Mouse (Mus musculus): ENCODE results near the gene Eml1. TPM values are rescaled to one million over a fixed set of nuclear protein-coding genes. Genes with fewer than 3 reads are reported as not detected.

Gene Eml1
- 60.9 and 77.5 TPM in 2 replicates for polyA plus RNA-seq (2015; fragmentation: Nextera tagmentation; extraction: Ambion mirVana)

DNA sequence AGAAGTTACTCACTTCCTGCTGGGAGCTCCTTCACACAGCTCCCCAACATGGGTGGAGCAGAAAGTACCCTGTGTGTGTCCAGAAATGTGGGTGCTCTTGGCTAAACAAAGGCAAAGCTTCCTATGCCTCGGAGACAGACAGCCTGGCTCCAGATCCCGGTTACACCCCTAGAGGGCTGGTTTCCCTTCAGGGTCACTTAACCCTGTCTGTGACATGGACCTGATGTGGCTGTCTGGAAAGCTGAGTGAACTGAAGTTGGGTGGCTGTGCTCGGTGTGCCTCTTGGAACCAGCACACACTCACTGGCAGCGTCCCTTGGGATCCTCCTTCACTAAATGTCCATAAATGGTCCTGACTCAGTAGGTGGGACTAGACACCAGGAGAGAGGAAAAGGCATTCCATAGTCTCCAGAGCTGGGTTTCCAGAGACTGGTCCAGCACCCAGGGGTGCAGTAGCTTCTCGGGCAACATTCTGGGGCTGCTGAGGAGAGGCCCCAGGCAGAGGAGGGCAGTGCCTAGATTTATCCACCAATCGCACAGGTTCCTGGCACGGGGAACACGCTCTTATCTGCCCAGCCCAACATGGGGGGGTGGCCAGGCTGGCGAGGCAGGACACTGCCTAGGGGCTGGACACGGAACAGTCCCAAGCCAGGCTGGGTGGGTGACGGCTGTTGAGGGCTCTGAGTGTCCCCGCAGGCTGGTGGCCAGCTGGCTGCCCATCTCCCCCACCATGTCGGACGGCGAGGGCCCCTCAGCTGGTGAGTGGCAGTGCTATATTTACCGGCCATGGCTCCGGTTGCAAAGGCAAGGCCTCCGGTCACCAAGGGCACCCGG is at the start of gene Eml1:
TSS of gene Eml1 (plus strand) at position 362 of the 833 bp plus-strand sequence.
- Histone ChIP-seq H3K4me2 (peak within 1 kb of the TSS; percentile 41), H3K4me3 (replicated peaks) (no peak within 1 kb of the TSS), H3K36me3 (no peaks in the 10 kb centered on the region), H3K4me1 (peaks cover 65% of the 10 kb centered on the region), H3K27me3 (no peaks in the 10 kb centered on the region), H3K27ac (peak within 1 kb of the TSS; percentile 61), H3K9me3 (replicated peaks) (no peaks in the 10 kb centered on the region), H3K9ac (peak within 1 kb of the TSS; percentile 7; the same call in 1 of the 2 replicates)
- WGBS: 39% methylated on average over 19 of the region's 19 CpGs
- ATAC-seq (replicated peaks; ENCODE audit: low FRiP score): peak; percentile 41; the same call in 1 of the 2 replicates

DNA sequence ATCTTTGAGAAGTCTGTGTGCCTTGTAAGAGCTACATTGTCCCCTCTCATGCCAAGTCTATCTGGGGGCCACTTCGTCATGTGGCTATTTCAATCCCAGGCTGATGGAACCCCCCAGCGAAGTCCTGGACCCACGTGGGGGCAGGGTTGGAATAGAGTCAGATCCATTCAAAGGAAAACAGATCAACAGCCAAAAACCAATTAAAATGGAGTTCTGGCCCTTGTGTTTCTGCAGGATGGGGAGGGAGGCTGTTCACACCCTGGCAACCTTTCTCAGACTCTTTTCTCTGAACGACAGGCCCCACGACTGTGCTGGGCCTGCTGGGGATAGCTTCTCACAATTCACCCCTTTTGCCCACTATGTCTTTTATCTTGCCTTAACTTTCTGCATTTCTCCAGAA is 44.4 kb upstream of the Eml1 start:
- no peak overlapping the region for H3K9ac ChIP-seq
- no peaks in the 10 kb centered on the region for H3K9me3 ChIP-seq (replicated peaks)
- no peak for ATAC-seq (replicated peaks; ENCODE audit: low FRiP score)
- H3K27ac ChIP-seq: no peak overlapping the region
- no peaks in the 10 kb centered on the region for H3K36me3 ChIP-seq
- H3K27me3 ChIP-seq: peaks cover 67% of the 10 kb centered on the region
- H3K4me1 ChIP-seq: peaks cover 14% of the 10 kb centered on the region
- 53% methylated on average over 5 of the region's 5 CpGs for WGBS
- H3K4me3 ChIP-seq (replicated peaks): no peak overlapping the region
- no peak overlapping the region for H3K4me2 ChIP-seq

DNA sequence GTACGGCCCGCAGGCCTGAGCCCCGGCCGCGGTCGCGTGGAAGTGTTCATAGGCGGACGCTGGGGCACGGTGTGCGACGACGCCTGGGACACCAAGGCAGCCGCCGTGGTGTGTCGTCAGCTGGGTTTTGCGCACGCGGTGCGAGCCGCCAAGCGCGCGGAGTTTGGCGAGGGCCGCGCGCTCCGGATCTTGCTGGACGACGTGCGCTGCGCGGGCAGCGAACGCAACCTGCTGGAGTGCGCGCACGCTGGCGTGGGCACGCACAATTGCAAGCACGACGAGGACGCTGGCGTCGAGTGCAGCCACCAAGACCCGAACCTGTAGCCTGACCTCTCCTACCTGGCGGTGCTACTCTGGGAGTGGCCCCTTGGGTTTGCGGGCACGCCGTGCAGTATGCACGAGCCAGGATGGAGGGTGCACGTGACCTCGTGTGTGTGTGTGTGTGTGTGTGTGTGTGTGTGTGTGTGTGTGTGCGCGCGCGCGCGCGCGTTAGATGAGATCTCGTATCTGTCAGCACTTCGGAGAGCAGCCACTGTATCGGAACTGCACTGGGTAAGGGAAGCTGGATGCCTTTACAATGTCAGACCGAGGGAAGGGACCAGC is 42.8 kb upstream of the Eml1 start:
- H3K9me3 ChIP-seq (replicated peaks): no peaks in the 10 kb centered on the region
- peak overlapping the region; percentile 15; the same call in 1 of the 2 replicates for H3K9ac ChIP-seq
- WGBS: under 1% methylated on average over 66 of the region's 66 CpGs
- H3K36me3 ChIP-seq: no peaks in the 10 kb centered on the region
- H3K4me2 ChIP-seq: peak overlapping the region; percentile 84
- H3K27ac ChIP-seq: no peak overlapping the region
- H3K27me3 ChIP-seq: peaks cover 66% of the 10 kb centered on the region
- peaks cover 17% of the 10 kb centered on the region for H3K4me1 ChIP-seq
- 0 out of 2 replicates have a peak, but pooled peaks have one; percentile 13 for ATAC-seq (replicated peaks; ENCODE audit: low FRiP score)
- peak overlapping the region; percentile 46 for H3K4me3 ChIP-seq (replicated peaks)

DNA sequence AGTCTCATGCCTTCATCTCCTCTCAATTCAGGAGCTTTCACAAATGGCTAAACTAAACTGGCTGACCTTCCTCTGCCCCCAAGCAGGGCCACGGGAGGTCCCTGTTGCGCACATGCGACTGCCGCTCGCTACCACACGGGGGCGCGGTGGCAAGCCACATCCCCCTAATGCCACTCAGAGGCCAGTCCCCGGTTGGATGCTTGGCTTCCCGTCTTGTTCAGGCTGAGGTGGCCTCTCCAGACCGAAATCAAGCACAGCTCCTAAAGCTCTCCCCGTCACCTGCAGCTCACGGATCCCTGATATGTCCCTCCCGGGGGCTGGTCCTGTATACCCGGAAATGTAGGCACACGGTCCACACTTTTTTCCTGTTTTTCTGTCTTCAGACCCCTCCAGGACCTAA is 37.7 kb upstream of the Eml1 start:
- Histone ChIP-seq H3K4me3 (replicated peaks) (peak overlapping the region; percentile 75), H3K36me3 (no peaks in the 10 kb centered on the region), H3K9me3 (replicated peaks) (no peaks in the 10 kb centered on the region), H3K4me2 (peak overlapping the region; percentile 100), H3K9ac (peak overlapping the region; percentile 47), H3K27ac (peak overlapping the region; percentile 77; the same call in 1 of the 2 replicates), H3K4me1 (peaks cover 23% of the 10 kb centered on the region), H3K27me3 (peaks cover 72% of the 10 kb centered on the region)
- WGBS: under 1% methylated on average over 16 of the region's 16 CpGs
- ATAC-seq (replicated peaks; ENCODE audit: low FRiP score): peak; percentile 40

DNA sequence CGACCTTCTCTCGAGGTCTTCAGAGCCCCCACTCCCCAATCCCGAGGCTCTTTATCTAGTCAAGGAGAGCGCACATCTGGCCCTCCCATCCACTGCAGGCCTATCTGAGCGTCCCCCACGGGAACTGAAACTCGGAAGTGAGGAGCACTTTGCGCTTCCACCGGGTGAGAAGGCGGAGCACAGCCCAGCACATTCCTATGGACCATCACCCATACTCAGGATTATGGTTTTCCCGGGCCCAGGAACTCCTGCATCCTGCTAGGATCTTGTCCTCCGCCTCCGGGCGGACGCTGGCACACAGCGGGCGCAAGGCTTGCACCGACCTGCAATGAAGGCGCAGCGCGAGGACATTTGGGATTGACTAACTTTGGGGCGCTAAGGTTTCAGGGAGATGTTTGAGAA is 37.3 kb upstream of the Eml1 start:
- 1% methylated on average over 22 of the region's 22 CpGs for WGBS
- Histone ChIP-seq H3K27ac (peak overlapping the region; percentile 77), H3K4me3 (replicated peaks) (peak overlapping the region; percentile 75), H3K36me3 (no peaks in the 10 kb centered on the region), H3K9ac (peak overlapping the region; percentile 47), H3K9me3 (replicated peaks) (no peaks in the 10 kb centered on the region), H3K4me2 (peak overlapping the region; percentile 100), H3K4me1 (peaks cover 22% of the 10 kb centered on the region), H3K27me3 (peaks cover 71% of the 10 kb centered on the region)
- peak; percentile 52 for ATAC-seq (replicated peaks; ENCODE audit: low FRiP score)

DNA sequence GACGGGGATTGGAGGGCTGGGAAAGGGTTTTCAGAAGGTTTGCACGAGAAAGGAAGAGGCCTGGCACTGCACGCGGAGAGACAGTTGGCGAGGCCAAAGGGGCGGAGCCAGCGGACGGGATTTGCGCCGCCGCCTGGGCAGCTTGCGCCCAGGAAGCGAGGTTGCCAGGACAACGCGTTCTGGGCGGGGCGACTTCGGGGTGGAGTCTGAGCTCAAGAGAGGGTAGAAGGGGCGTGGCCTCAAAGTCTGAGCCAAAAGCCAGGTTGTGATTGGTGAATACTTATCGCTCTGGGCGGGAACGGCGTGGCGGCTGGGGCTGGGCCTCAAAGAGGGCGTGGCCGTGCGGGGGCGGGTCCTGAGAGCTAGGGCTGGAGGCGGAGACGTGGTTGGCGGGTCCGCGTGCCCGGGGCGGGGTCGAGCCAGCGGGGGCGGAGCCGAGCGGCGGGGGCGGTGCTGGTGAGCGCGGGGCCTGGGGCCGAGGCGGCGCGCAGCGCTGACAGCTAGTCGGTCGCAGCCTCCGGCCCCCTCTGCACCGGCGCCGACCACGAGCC is 36.8 kb upstream of the Eml1 start, which contains the start of gene Cyp46a1:
TSS of gene Cyp46a1 (plus strand) at position 487 of the 551 bp plus-strand sequence.
- Histone ChIP-seq H3K27ac (peak within 1 kb of the TSS; percentile 77), H3K4me1 (peaks cover 26% of the 10 kb centered on the region), H3K4me3 (replicated peaks) (peak within 1 kb of the TSS; percentile 75), H3K9me3 (replicated peaks) (no peaks in the 10 kb centered on the region), H3K36me3 (no peaks in the 10 kb centered on the region), H3K27me3 (peaks cover 66% of the 10 kb centered on the region), H3K9ac (peak within 1 kb of the TSS; percentile 68), H3K4me2 (peak within 1 kb of the TSS; percentile 100)
- WGBS: 1% methylated on average over 38 of the region's 56 CpGs
- ATAC-seq (replicated peaks; ENCODE audit: low FRiP score): peak; percentile 92

DNA sequence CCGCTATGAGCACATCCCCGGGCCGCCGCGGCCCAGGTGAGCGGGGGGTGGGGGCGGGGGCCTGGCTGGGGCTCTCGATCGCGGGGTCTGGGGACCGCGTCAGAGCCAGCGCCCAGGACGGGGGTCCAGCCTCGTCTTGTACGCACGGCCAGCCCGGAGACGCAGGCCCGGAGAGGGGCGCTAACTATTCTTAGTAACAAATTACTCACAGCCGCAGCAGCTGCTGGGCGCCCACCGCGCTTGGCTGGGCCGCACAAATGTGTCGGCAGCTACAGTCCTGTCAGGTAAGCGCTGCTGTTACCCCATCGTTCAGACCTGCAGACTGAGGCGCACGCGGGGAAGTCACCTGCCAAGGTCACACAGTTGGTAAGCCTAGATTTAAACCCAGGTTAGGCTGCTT is 36.2 kb upstream of the Eml1 start:
- 2% methylated on average over 31 of the region's 32 CpGs for WGBS

DNA sequence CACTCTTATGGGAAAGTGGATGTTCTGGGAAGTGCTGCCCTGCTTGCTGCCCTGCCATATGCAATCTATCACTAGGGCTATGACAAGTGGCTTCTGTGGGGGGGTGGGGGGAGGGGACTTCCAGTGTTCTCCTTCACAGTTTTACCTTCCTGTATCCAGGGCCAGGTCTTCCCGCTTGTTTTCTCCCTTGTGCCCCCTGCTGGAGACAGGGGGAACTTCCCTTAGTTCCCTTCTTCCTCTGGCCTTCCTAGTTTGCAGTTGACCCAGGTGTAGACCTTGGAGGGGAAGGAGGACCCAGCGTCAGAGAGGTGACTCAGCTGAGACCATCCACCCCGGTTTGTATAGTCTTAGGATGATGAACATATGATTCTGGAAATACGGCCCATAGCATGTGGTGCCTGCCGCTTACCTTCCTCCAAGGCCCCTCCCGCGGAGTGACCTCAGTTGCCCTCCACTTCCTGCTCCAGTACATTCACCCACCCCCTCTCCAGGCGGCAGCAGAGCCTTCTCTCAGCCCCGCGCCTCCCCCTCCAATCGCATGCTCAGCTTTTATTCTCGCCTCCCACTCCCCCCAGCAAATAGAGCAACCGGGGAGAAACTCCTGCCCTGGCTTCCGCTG is 32.1 kb upstream of the Eml1 start:
- ATAC-seq (replicated peaks; ENCODE audit: low FRiP score): 0 out of 2 replicates have a peak, but pooled peaks have one; percentile 1
- H3K4me3 ChIP-seq (replicated peaks): 0 out of 2 replicates have a peak overlapping the region, but pooled peaks have one; percentile 3
- peaks cover 33% of the 10 kb centered on the region for H3K27me3 ChIP-seq
- H3K4me2 ChIP-seq: peak overlapping the region; percentile 39; the same call in 1 of the 2 replicates
- H3K9me3 ChIP-seq (replicated peaks): no peaks in the 10 kb centered on the region
- 12% methylated on average over 14 of the region's 14 CpGs for WGBS
- no peak overlapping the region for H3K27ac ChIP-seq
- H3K36me3 ChIP-seq: no peaks in the 10 kb centered on the region
- H3K4me1 ChIP-seq: peaks cover 19% of the 10 kb centered on the region
- H3K9ac ChIP-seq: no peak overlapping the region

More for the DNA sequence above, 36.2 kb upstream of the Eml1 start:
- Histone ChIP-seq H3K4me2 (peak overlapping the region; percentile 100), H3K27ac (no peak overlapping the region), H3K4me1 (peaks cover 29% of the 10 kb centered on the region), H3K27me3 (peaks cover 60% of the 10 kb centered on the region), H3K4me3 (replicated peaks) (peak overlapping the region; percentile 75), H3K9me3 (replicated peaks) (no peaks in the 10 kb centered on the region), H3K9ac (peak overlapping the region; percentile 68), H3K36me3 (no peaks in the 10 kb centered on the region)
- ATAC-seq (replicated peaks; ENCODE audit: low FRiP score): peak; percentile 10; the same call in 1 of the 2 replicates

DNA sequence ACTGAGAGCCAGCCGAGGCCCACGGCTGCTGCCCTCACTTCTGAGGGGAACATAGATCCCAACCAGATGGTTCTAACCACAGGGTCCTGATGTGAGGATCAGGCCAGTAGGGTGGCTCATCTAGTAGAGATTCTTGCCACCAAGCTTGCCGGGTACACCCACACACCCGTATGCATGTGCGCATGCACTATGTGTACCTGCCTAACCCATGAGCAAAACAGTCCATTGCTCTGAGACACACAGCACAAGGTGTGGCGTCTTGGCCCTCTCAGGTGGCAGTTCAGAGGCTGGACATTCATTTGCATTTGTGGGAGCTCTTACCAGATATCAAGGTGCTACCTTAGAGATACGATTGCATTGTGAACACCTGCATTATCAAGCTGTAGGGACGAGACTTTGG is 22.6 kb upstream of the Eml1 start:
- WGBS: 84% methylated on average over 8 of the region's 8 CpGs
- H3K27me3 ChIP-seq: peaks cover 39% of the 10 kb centered on the region
- H3K4me2 ChIP-seq: no peak overlapping the region
- no peak overlapping the region for H3K9ac ChIP-seq
- no peak overlapping the region for H3K4me3 ChIP-seq (replicated peaks)
- no peaks in the 10 kb centered on the region for H3K9me3 ChIP-seq (replicated peaks)
- H3K27ac ChIP-seq: no peak overlapping the region
- ATAC-seq (replicated peaks; ENCODE audit: low FRiP score): no peak
- H3K4me1 ChIP-seq: peaks cover 8% of the 10 kb centered on the region
- no peaks in the 10 kb centered on the region for H3K36me3 ChIP-seq

DNA sequence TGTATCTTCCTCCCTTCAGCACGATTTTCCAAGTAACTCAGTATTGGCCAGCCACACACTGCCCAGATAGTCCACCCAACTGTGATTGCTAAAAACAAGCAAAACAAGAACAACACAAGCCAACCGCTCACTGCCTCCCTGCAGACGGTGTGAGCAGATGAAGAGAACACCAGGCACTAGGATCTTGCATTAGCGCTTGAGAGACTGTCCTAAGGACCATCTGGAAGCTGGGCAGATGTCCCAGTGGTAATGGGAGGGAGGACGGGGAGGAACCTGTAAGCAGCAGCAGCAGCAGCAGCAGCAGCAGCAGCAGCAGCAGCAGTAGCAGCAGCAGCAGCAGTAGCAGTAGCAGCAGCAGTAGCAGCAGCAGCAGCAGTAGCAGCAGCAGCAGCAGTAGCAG is 21.7 kb upstream of the Eml1 start:
- Histone ChIP-seq H3K9me3 (replicated peaks) (no peaks in the 10 kb centered on the region), H3K27ac (no peak overlapping the region), H3K4me2 (no peak overlapping the region), H3K4me1 (peaks cover 10% of the 10 kb centered on the region), H3K9ac (no peak overlapping the region), H3K27me3 (peaks cover 48% of the 10 kb centered on the region), H3K4me3 (replicated peaks) (no peak overlapping the region), H3K36me3 (no peaks in the 10 kb centered on the region)
- no peak for ATAC-seq (replicated peaks; ENCODE audit: low FRiP score)
- WGBS: 67% methylated on average over 5 of the region's 5 CpGs

DNA sequence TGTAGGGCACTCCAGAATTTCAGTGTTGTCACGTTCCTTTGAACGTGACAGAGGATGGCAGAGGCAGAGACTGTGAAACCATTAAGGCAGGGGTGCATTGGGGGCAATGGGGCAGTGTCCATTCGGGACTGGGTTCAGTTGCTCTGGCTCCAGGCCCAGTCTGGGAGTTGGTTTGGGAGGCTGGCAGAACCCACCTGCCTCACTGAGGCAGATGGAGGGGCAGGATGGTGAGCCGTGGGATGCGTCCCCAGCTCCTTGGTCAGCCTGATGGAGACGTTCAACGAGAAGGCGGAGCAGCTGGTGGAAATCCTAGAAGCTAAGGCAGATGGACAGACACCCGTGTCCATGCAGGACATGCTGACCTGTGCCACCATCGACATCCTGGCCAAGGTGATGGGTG is 19.8 kb upstream of the Eml1 start:
- WGBS: 69% methylated on average over 10 of the region's 10 CpGs
- ATAC-seq (replicated peaks; ENCODE audit: low FRiP score): no peak
- H3K4me1 ChIP-seq: peaks cover 10% of the 10 kb centered on the region
- H3K4me3 ChIP-seq (replicated peaks): no peak overlapping the region
- H3K27me3 ChIP-seq: peaks cover 54% of the 10 kb centered on the region
- H3K9ac ChIP-seq: no peak overlapping the region
- H3K36me3 ChIP-seq: no peaks in the 10 kb centered on the region
- H3K27ac ChIP-seq: no peak overlapping the region
- H3K9me3 ChIP-seq (replicated peaks): no peaks in the 10 kb centered on the region; the same call in 1 of the 2 replicates
- H3K4me2 ChIP-seq: no peak overlapping the region

Data from kidney, embryonic 15.5 days (tissue).